23 mouse cellular contexts compared by ENCODE assay signal in genomic region chr2:31782958-31783602, GRCm38 (mm10). TPM values are rescaled to one million over a fixed set of nuclear protein-coding genes. Genes with fewer than 3 reads are reported as not detected.
DNase-seq lines count a peak whose midpoint lies in the region; ATAC-seq and TF ChIP-seq lines count a peak whose summit lies in the region.
"Had no signal": no experiment of that assay in that cellular context is flagged by ENCODE, and none has a peak within 500 bp of the region (broad histone marks: within the 10 kb centered on the region; RNA-seq: fewer than 3 reads in every experiment).

No protein-coding gene starts in this region.

- ATAC-seq in kidney, embryonic 14.5 days (ENCODE audit: low FRiP score, low TSS enrichment), result no peak
- 0 out of 2 replicates have a peak, but pooled peaks have one; percentile 49 for ATAC-seq in kidney, embryonic 15.5 days (replicated peaks; ENCODE audit: low FRiP score)
- no peak for ATAC-seq in forebrain, postnatal 0 days
- ATAC-seq: activated CD4-positive, CD25-positive, alpha-beta regulatory T cell, adult 4 months; inflammation-experienced regulatory T-cells, adult 6 months; midbrain, embryonic 15.5 days had no signal

- H3K4me1 ChIP-seq in kidney, adult 2 months (ENCODE audit: control insufficient read depth, insufficient read depth, low read length), result peaks cover 5% of the 10 kb centered on the region; the same call in 1 of the 2 replicates
- no peaks in the 10 kb centered on the region for H3K4me1 ChIP-seq in kidney, embryonic 14.5 days (ENCODE audit: control insufficient read depth, insufficient read depth, low read length)
- peaks cover 8% of the 10 kb centered on the region; the same call in 1 of the 2 replicates for H3K4me1 ChIP-seq in kidney, embryonic 15.5 days
- no peaks in the 10 kb centered on the region for H3K4me1 ChIP-seq in forebrain, postnatal 0 days (ENCODE audit: insufficient read depth)
- H3K4me1 ChIP-seq: heart, embryonic 10.5 days; lung, embryonic 15.5 days had no signal

- H3K27ac ChIP-seq in gastrocnemius, adult 2 months, result peak overlapping the region; percentile 51; the same call in 1 of the 2 replicates
- H3K27ac ChIP-seq in kidney, adult 2 months (ENCODE audit: insufficient read depth, low read depth, low read length), result no peak overlapping the region
- H3K27ac ChIP-seq in kidney, embryonic 14.5 days (ENCODE audit: low read depth, low read length), result no peak overlapping the region
- no peak overlapping the region for H3K27ac ChIP-seq in kidney, embryonic 15.5 days
- no peak overlapping the region for H3K27ac ChIP-seq in forebrain, postnatal 0 days (ENCODE audit: low read depth, low read length)
- H3K27ac ChIP-seq: heart, embryonic 10.5 days; lung, embryonic 15.5 days; midbrain, embryonic 15.5 days had no signal

- H3K36me3 ChIP-seq in kidney, adult 2 months (ENCODE audit: control insufficient read depth, insufficient read depth, low read length), result no peaks in the 10 kb centered on the region; the same call in 1 of the 2 replicates
- H3K36me3 ChIP-seq in kidney, embryonic 14.5 days (ENCODE audit: control insufficient read depth, insufficient read depth, low read length), result peaks cover 94% of the 10 kb centered on the region
- peaks cover 99% of the 10 kb centered on the region for H3K36me3 ChIP-seq in kidney, embryonic 15.5 days
- 0 out of 2 replicates have a peak, but pooled peaks cover 23% of the 10 kb centered on the region for H3K36me3 ChIP-seq in forebrain, postnatal 0 days (ENCODE audit: insufficient read depth)

- 45% methylated on average over 8 of the region's 8 CpGs for WGBS in kidney, adult 2 months
- 61% methylated on average over 8 of the region's 8 CpGs for WGBS in kidney, embryonic 14.5 days
- WGBS in kidney, embryonic 15.5 days, result 51% methylated on average over 8 of the region's 8 CpGs
- 84% methylated on average over 8 of the region's 8 CpGs for WGBS in forebrain, postnatal 0 days

- no peak for TF ChIP-seq POLR2A in kidney, adult 2 months (IDR thresholded peaks at IDR 0.05; ENCODE audit: low read depth, low read length)

- no peaks in the 10 kb centered on the region for H3K27me3 ChIP-seq in kidney, adult 2 months (replicated peaks; ENCODE audit: control insufficient read depth, insufficient read depth, low read length)
- no peaks in the 10 kb centered on the region for H3K27me3 ChIP-seq in kidney, embryonic 14.5 days (ENCODE audit: control insufficient read depth, insufficient read depth, low read length)
- H3K27me3 ChIP-seq in kidney, embryonic 15.5 days, result no peaks in the 10 kb centered on the region
- H3K27me3 ChIP-seq in forebrain, postnatal 0 days (ENCODE audit: insufficient read depth, low read length), result no peaks in the 10 kb centered on the region
- H3K27me3 ChIP-seq: lung, embryonic 15.5 days; midbrain, embryonic 15.5 days had no signal

- no peaks in the 10 kb centered on the region for H3K9me3 ChIP-seq in kidney, embryonic 14.5 days (ENCODE audit: control insufficient read depth, low read length)
- no peaks in the 10 kb centered on the region for H3K9me3 ChIP-seq in kidney, embryonic 15.5 days (replicated peaks)
- H3K9me3 ChIP-seq in forebrain, postnatal 0 days (ENCODE audit: low read length), result no peaks in the 10 kb centered on the region
- H3K9me3 ChIP-seq: forebrain, embryonic 10.5 days; heart, embryonic 10.5 days; lung, embryonic 15.5 days; midbrain, embryonic 15.5 days had no signal

- no peak overlapping the region for H3K4me3 ChIP-seq in gastrocnemius, adult 2 months
- no peak overlapping the region for H3K4me3 ChIP-seq in kidney, adult 2 months (ENCODE audit: insufficient read depth, low read depth, low read length)
- H3K4me3 ChIP-seq in kidney, embryonic 14.5 days (ENCODE audit: low read length), result no peak overlapping the region
- H3K4me3 ChIP-seq in kidney, embryonic 15.5 days (replicated peaks), result no peak overlapping the region
- H3K4me3 ChIP-seq in forebrain, postnatal 0 days (ENCODE audit: low read depth, low read length), result no peak overlapping the region
- H3K4me3 ChIP-seq: forebrain, embryonic 10.5 days; heart, embryonic 10.5 days; lung, embryonic 15.5 days; midbrain, embryonic 15.5 days had no signal

- TF ChIP-seq CTCF in gastrocnemius, adult 2 months (IDR thresholded peaks at IDR 0.05), result peak; percentile 38
- no peak for TF ChIP-seq CTCF in kidney, adult 2 months (conservative IDR thresholded peaks at IDR 0.05; ENCODE audit: insufficient read depth, insufficient read length, low read depth, low read length)
- no peak; the same call in 1 of the 2 replicates for TF ChIP-seq CTCF in forebrain, postnatal 0 days (IDR thresholded peaks at IDR 0.05; ENCODE audit: low read depth)

- no peak for DNase-seq in gastrocnemius, adult 2 months
- no peak for DNase-seq in gastrocnemius, adult 8-10 months (ENCODE audit: low spot score in 2 of 2)
- peak; percentile 68 for DNase-seq in kidney, adult 2 months
- peak; percentile 41 for DNase-seq in 3T3-L1 (ENCODE audit: low read depth, low spot score)
- no peak for DNase-seq in forebrain, postnatal 0 days
- DNase-seq in left cerebral cortex, postnatal 14 days (ENCODE audit: low spot score in 2 of 2), result no peak
- DNase-seq: adrenal gland, postnatal 36 days; cerebellum, adult 9-10 months; gastrocnemius, postnatal 25 days; heart, postnatal 4 days; thymus, adult 18-20 months had no signal

- intact Hi-C loops in gastrocnemius, adult 2 months (cut with DNase I), result no loop called here
- intact Hi-C loops in left cerebral cortex, postnatal 14 days (cut with DNase I), result loop anchor here (10.0 kb wide), 1 partner anchor 298 kb away; no protein-coding TSS in a partner anchor

- no peak overlapping the region for H3K4me2 ChIP-seq in kidney, embryonic 14.5 days (replicated peaks; ENCODE audit: low read depth, low read length)
- no peak overlapping the region for H3K4me2 ChIP-seq in kidney, embryonic 15.5 days
- no peak overlapping the region for H3K4me2 ChIP-seq in forebrain, postnatal 0 days (ENCODE audit: low read depth)
- H3K4me2 ChIP-seq: lung, embryonic 15.5 days; midbrain, embryonic 15.5 days had no signal

- H3K9ac ChIP-seq in kidney, embryonic 14.5 days (ENCODE audit: low read depth, low read length), result no peak overlapping the region
- H3K9ac ChIP-seq in kidney, embryonic 15.5 days, result no peak overlapping the region
- no peak overlapping the region for H3K9ac ChIP-seq in forebrain, postnatal 0 days
- H3K9ac ChIP-seq: lung, embryonic 15.5 days; midbrain, embryonic 15.5 days had no signal

RNA-seq across cellular contexts. Expression of gene Qrfp, which starts 27.3 kb away (rescaled TPM):
- not detected for total RNA-seq in gastrocnemius, adult 2 months (2021)
- not detected for total RNA-seq in gastrocnemius, adult 8-10 months (2022)
- 0.05 and 0.11 TPM in 2 replicates for polyA plus RNA-seq in kidney, adult 2 months (2012; rRNA removed)
- polyA plus RNA-seq in kidney, embryonic 14.5 days (2014; fragmentation: Nextera tagmentation; extraction: Ambion mirVana), result 0.09 TPM in 1 of 2 replicates, not detected in the other
- polyA plus RNA-seq in kidney, embryonic 15.5 days (2015; fragmentation: Nextera tagmentation; extraction: Ambion mirVana), result 0.08 TPM in 1 of 2 replicates, not detected in the other
- 0.08 and 0.19 TPM in 2 replicates for total RNA-seq in forebrain, postnatal 0 days (2014; rRNA removed)
- polyA plus RNA-seq in forebrain, postnatal 0 days (2015; fragmentation: Nextera tagmentation; extraction: Ambion mirVana), result 0.06 TPM in 1 of 2 replicates, not detected in the other
- not detected for total RNA-seq in left cerebral cortex, postnatal 14 days (2021)
- total RNA-seq: adrenal gland, postnatal 36 days; gastrocnemius, postnatal 25 days; heart, postnatal 4 days; left cerebral cortex, postnatal 10 days; liver, adult 2 months had no signal
- polyA plus RNA-seq: cortical plate, adult 2 months; frontal cortex, adult 2 months; heart, embryonic 10.5 days; liver, adult 2 months had no signal

Comparison
In these comparisons a context has a peak if more than half of its experiments do, and no peak if none do; other contexts are left out.
1. DNase-seq: peak in kidney, adult 2 months (single experiment) and 3T3-L1 (single experiment); none in gastrocnemius, adult 2 months (single experiment), gastrocnemius, adult 8-10 months (0 of 2), forebrain, postnatal 0 days (single experiment) and left cerebral cortex, postnatal 14 days (0 of 2).